Mouse (Mus musculus) G1E (cell line): ENCODE measurements at regions not wholly inside any gene's neighbourhood (a gene's known extent, or its start where the extent isn't known, plus 50 kb on each side); places are given as distances from the start of the nearest gene placed in this dataset.

ENCODE experiments used
- ATAC-seq: 2 replicates; pipeline ENCODE4 v1.8.0; 2016; ENCODE audit warnings: mild to moderate bottlenecking; ENCODE audit not compliant: insufficient number of reproducible peaks, poor library complexity, low FRiP score, severe bottlenecking; ENCODE audit errors: extremely low read depth
- DNase-seq: peaks from one replicate; pipeline ENCODE4 v3.0.0; 2012; ENCODE audit warnings: low spot score
- H3K27me3 ChIP-seq: 2 replicates; pipeline ENCODE4 v1.6.1; 2012; ENCODE audit warnings: mild to moderate bottlenecking, low read length, inconsistent platforms; ENCODE audit not compliant: insufficient read depth
- H3K36me3 ChIP-seq: replicated peaks from 2 replicates; pipeline ENCODE3; 2012; ENCODE audit warnings: mild to moderate bottlenecking, inconsistent platforms
- H3K4me1 ChIP-seq: 2 replicates; pipeline ENCODE4 v1.6.1; 2012; ENCODE audit warnings: low read depth, low read length, inconsistent platforms, mixed read lengths; ENCODE audit not compliant: insufficient read depth
- H3K4me3 ChIP-seq: 2 replicates; pipeline ENCODE4 v1.5.1; 2012; ENCODE audit warnings: low read depth, mild to moderate bottlenecking, inconsistent platforms, low read length, moderate library complexity, mixed read lengths
- H3K9me3 ChIP-seq: replicated peaks from 2 replicates; pipeline ENCODE4 v1.6.1; 2012; ENCODE audit warnings: inconsistent platforms
- CTCF ChIP-seq: IDR thresholded peaks from 2 replicates; pipeline ENCODE4 v1.5.1; 2012; ENCODE audit warnings: low read depth, low read length, inconsistent platforms, mixed read lengths
- GATA1 ChIP-seq: IDR thresholded peaks from 2 replicates; pipeline ENCODE4 v1.6.1; 2012; ENCODE audit warnings: borderline replicate concordance, low read length, inconsistent platforms, mixed read lengths
- GATA2 ChIP-seq: IDR thresholded peaks from 2 replicates; pipeline ENCODE4 v1.6.1; 2012; ENCODE audit warnings: low read depth, low read length, inconsistent platforms, borderline replicate concordance
- POLR2AphosphoS5 ChIP-seq: IDR thresholded peaks from 2 replicates; pipeline ENCODE4 v1.6.1; 2012; ENCODE audit warnings: low read depth, low read length, inconsistent platforms; ENCODE audit not compliant: insufficient replicate concordance
- TAL1 ChIP-seq: conservative IDR thresholded peaks from 2 replicates; pipeline ENCODE4 v1.6.1; 2012; ENCODE audit warnings: low read depth, low read length, inconsistent platforms, mixed read lengths

DNA sequence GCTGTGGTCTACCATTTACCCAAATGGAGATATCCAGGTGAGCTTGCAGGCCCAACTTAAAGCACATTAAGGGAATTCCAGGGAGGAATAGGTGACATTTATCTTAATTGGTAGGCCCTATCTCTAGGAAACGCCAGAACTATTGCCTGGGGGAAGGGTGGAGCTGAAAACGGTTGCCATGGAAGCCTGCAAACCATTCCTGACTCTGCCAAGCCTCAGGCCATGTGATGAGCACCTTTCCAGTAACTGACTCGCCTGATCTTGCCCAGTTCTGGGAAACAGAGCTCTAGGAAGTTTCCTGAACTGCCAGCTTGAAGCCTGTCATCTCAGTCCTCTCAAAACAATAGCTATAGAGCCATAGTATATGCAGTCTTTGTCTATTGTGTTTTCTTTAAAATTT, 297.0 kb downstream of the Slitrk5 start:
- no peak for DNase-seq
- no peaks in the 10 kb centered on the region for H3K27me3 ChIP-seq

GRCm38 (mm10) chr14:111995809-111996458, 321.0 kb downstream of the Slitrk5 start:
- TF ChIP-seq POLR2AphosphoS5 (no peak), GATA1 (no peak), TAL1 (no peak), CTCF (no peak), GATA2 (no peak)
- Histone ChIP-seq H3K27me3 (no peaks in the 10 kb centered on the region), H3K36me3 (no peaks in the 10 kb centered on the region), H3K9me3 (no peaks in the 10 kb centered on the region), H3K4me1 (no peaks in the 10 kb centered on the region), H3K4me3 (no peak overlapping the region)
- ATAC-seq (no peak), DNase-seq (no peak)

More for the DNA sequence above, 297.0 kb downstream of the Slitrk5 start:
- TF ChIP-seq CTCF (no peak), GATA1 (no peak), POLR2AphosphoS5 (no peak), TAL1 (no peak), GATA2 (no peak)
- no peaks in the 10 kb centered on the region for H3K36me3 ChIP-seq
- no peaks in the 10 kb centered on the region; the same call in 1 of the 2 replicates for H3K9me3 ChIP-seq
- no peak overlapping the region for H3K4me3 ChIP-seq
- no peak for ATAC-seq
- peaks cover 4% of the 10 kb centered on the region; the same call in 1 of the 2 replicates for H3K4me1 ChIP-seq

DNA sequence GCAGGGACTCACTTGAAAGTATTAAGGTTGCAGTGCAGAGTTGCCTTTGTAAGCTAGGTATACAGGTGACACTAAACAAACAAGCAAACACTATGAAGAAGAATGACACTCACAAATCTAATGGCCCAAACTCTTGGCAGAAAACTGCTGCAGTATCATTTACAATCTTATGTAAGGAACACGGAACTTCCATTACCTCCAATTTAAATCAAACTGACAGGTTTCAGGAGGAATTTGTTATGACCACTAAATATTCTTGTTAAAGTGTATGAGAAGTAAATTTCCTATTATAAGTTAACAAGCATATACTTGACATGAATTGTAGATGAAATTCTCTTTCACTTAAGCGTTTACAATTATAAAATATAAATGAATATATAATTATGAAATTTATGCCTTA, 327.2 kb downstream of the Slitrk5 start:
- ATAC-seq: no peak
- Histone ChIP-seq H3K4me3 (no peak overlapping the region), H3K4me1 (no peaks in the 10 kb centered on the region), H3K27me3 (no peaks in the 10 kb centered on the region), H3K9me3 (no peaks in the 10 kb centered on the region), H3K36me3 (no peaks in the 10 kb centered on the region)
- TF ChIP-seq CTCF (no peak), TAL1 (no peak), GATA1 (no peak), POLR2AphosphoS5 (no peak), GATA2 (no peak)
- no peak for DNase-seq

DNA sequence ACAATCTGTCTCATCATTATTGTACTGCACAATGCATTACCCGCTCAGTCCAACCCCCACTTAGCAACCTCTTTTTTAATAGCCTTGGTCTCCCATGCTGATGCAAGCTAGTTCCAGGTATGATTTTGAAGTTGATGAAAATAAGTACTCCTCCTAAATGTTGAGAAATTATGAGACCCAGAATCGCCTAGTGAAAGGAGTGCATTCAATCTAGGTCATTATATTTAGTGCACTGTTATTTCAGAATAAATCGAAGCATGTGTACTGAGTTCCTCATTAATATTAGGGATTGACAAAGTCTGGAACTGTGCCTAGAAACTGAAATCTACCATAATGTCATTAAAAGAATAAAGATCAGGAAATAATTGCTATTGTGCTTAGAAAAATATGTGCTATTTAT, 328.0 kb downstream of the Slitrk5 start:
- H3K4me1 ChIP-seq: peaks cover 4% of the 10 kb centered on the region; the same call in 1 of the 2 replicates
- no peaks in the 10 kb centered on the region for H3K9me3 ChIP-seq
- TF ChIP-seq GATA1 (no peak), GATA2 (no peak), POLR2AphosphoS5 (no peak)
- H3K36me3 ChIP-seq: no peaks in the 10 kb centered on the region
- no peak for DNase-seq
- ATAC-seq: no peak
- H3K27me3 ChIP-seq: no peaks in the 10 kb centered on the region
- H3K4me3 ChIP-seq: no peak overlapping the region

GRCm38 (mm10) chr14:112008651-112009050, 333.8 kb downstream of the Slitrk5 start:
- no peak for DNase-seq
- ATAC-seq: no peak
- Histone ChIP-seq H3K9me3 (no peaks in the 10 kb centered on the region), H3K4me1 (peaks cover 5% of the 10 kb centered on the region; the same call in 1 of the 2 replicates), H3K27me3 (no peaks in the 10 kb centered on the region), H3K36me3 (no peaks in the 10 kb centered on the region), H3K4me3 (no peak overlapping the region)
- TF ChIP-seq GATA2: no peak
- TF ChIP-seq TAL1: no peak
- no peak for TF ChIP-seq GATA1
- no peak for TF ChIP-seq POLR2AphosphoS5
- no peak for TF ChIP-seq CTCF

GRCm38 (mm10) chr14:112029331-112029730, 354.4 kb downstream of the Slitrk5 start:
- no peaks in the 10 kb centered on the region for H3K4me1 ChIP-seq
- H3K27me3 ChIP-seq: no peaks in the 10 kb centered on the region
- no peaks in the 10 kb centered on the region for H3K9me3 ChIP-seq
- no peak overlapping the region for H3K4me3 ChIP-seq
- no peaks in the 10 kb centered on the region for H3K36me3 ChIP-seq
- ATAC-seq (no peak), DNase-seq (no peak)
- TF ChIP-seq GATA2: no peak
- no peak for TF ChIP-seq POLR2AphosphoS5
- no peak for TF ChIP-seq GATA1
- no peak for TF ChIP-seq TAL1
- TF ChIP-seq CTCF: no peak

DNA sequence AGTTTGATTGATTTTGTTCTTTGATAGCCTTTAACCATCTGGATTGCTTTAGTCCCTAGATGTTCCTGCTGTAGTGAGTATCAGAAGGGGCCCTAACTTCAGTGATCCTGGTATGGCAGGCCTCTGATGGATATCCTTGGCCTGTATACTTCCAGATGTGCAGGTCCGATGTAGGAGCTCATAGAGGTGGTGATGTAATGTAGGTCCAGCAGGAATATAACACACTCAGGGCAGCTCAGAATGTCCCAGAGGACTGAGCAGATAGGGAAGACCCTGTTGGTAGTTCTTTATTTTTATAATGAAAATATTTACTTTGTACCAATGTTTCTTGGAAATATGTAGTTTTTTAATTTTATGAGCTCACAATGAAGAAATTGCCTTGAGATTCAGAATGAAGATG, 400.2 kb downstream of the Slitrk5 start:
- TF ChIP-seq TAL1: no peak

More for the DNA sequence above, 400.2 kb downstream of the Slitrk5 start:
- H3K4me3 ChIP-seq: no peak overlapping the region
- no peaks in the 10 kb centered on the region for H3K36me3 ChIP-seq
- no peaks in the 10 kb centered on the region for H3K27me3 ChIP-seq
- H3K9me3 ChIP-seq: no peaks in the 10 kb centered on the region
- peak; percentile 17; the same call in 1 of the 2 replicates for ATAC-seq
- no peak for DNase-seq
- no peaks in the 10 kb centered on the region for H3K4me1 ChIP-seq
